Mouse (Mus musculus) kidney, adult 11 months (tissue): ENCODE results near the gene Tsc22d4.

Experiments used
- DNase-seq: peaks from one replicate; pipeline ENCODE4 v3.0.0; 2022

Tsc22d4 gene

GRCm38 (mm10) chr5:137770709-137771108 is 25.2 kb downstream of the Tsc22d4 start:
- peak; percentile 9 for DNase-seq

GRCm38 (mm10) chr5:137772755-137773154 is 27.2 kb downstream of the Tsc22d4 start:
- no peak for DNase-seq

DNA sequence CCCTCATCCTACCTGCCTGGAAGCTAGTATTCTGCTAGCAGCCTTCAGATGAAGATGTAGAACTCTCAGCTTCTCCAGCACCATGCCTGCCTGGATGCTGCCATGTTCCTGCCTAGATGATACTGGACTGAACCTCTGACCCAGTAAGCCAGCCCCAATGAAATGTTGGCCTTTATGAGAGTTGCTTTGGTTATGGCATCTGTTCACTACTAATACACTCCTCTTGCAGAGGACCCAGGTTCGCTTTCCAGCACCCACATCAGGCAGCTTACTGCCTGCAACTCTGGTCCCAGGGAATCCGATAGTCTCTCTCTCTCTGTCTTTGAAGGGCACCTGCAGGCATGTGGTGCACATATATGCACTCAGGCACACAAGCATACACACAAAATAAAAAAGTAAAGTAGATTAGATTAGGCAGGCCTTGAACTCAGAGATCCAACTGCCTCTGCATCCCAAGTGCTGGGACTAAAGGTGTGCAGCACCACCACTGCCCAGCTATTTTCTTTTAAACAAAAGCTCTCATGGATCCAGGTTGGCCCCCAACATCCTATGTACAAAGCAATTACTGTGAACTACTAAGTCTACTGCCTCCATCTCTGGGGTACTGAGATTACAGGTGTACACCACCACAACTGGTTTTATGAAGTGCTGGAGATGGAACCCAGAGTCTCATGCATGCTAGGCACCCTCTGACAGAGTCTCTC is 30.2 kb downstream of the Tsc22d4 start:
- no peak for DNase-seq

DNA sequence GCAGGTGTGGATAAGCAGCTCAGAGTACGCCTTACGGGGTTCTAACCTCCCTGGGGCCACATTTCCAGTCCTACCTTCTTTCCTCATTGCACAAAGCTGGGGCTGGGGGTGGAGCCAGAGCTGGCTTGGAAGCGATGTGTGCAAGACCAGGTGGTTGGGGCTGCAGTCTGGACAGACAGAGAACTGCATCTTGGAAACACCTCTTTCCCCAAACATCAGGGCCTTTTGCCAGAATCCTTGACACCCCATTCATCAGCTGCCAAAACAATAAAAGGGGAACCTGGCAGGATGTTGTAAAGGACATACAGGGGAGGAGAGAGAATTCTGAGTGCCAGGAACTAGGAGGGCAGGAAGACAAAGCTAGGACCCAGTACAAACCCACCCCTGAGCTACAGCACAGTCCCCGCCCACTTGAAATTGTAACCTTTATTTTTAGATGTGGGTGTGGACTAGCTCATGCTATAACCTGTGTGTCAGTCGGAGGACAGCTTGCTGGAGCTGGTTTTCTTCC is 30.9 kb downstream of the Tsc22d4 start:
- DNase-seq: peak; percentile 74

DNA sequence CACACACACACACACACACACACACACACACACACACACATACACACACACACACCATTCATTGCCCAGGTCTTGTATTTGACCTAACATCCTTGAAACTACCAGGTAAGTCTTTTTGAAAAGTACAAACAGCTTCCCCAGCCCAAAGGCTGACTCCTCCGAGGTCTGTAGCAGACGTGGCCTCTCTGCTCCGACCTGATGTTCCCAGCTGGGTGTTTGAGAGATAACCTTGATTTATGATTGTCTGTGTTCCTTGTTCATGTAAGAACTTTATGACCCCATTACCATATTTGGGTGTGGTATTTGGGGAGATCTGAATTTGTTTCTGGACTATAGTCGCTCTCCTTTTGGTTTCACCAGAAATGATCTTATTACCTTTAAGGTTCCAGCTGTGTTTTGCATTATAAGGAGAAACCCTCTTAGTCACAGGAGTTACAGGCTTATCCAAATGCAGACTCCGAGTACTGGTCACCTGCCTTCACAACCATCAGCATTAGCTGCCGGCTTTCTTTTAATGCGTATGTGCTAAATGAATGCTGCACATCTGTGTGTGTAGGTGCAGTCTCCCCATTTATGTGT is 31.8 kb downstream of the Tsc22d4 start:
- no peak for DNase-seq

- DNase-seq: peak; percentile 96
Measured at GRCm38 (mm10) chr5:137778635-137779034, 33.1 kb downstream of the Tsc22d4 start, which contains the start of gene Ppp1r35. TSS of gene Ppp1r35 (plus strand) at chr5:137778849.

- peak; percentile 37 for DNase-seq
Measured at GRCm38 (mm10) chr5:137779053-137779933, 33.8 kb downstream of the Tsc22d4 start.

GRCm38 (mm10) chr5:137781661-137782060 is 36.1 kb downstream of the Tsc22d4 start:
- no peak for DNase-seq

- peak; percentile 19 for DNase-seq
Measured at GRCm38 (mm10) chr5:137782776-137783522, 37.4 kb downstream of the Tsc22d4 start.

- DNase-seq: no peak
Measured at GRCm38 (mm10) chr5:137783901-137784540, 38.5 kb downstream of the Tsc22d4 start.

DNA sequence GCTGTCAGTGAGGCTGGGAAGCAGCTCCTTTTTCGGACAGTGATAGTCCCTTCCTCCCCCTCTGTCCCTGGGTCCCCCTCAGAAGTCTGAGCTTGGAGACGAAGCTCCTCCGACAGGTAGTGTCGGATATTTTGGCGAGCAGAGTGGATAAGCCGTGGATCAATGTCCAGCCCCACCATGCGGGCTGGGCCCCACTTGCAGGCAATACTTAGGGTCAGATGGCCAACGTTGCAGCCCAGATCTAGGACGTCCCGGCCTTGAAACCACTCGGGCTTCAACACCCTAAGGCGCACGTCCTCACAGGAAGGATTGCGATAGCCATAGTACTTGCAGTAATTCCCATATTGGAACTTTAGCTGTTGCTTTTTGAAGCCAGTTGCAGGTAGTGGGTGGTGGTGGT is 39.0 kb downstream of the Tsc22d4 start:
- peak; percentile 37 for DNase-seq

GRCm38 (mm10) chr5:137785164-137786031 is 39.9 kb downstream of the Tsc22d4 start:
- DNase-seq: peak; percentile 60

DNA sequence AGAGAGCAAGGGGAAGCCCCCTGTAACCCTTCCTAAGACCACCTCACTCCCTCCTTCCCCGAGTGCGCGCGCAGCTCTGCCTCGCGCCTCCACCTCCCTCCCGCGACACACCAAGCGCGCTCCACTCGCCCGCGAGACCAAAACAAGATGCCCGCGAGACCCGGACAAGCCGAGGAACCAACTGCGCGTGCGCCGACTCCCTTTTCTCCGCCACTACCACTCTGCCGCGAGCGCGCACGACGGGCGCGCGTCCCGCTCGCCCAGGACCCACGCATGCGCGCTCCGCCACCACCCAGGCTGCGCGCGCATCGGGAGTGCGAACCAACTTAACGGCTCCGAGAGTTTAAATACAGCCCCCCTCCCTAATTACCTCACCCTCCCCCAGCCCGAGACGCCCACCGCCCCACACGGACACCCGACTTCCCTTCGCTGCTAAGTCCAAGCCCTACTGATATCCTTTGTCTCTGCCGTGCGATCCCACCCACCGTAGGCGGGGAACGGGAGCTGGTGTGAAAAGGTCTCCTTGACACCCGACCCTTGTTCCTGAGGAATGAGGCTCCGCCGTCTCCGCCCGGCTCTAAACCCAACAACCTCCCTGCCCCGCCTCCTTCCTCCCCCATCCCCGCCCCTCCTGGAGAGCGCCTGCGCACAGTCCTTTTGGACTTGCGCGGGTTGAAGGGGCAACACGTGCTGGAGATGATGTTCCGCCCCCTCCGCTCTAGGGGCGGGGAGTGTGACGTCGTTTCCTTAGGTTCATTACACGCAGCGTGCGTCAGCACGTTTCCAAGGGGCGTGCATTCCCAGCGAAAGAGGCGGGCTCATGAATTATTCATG is 40.8 kb downstream of the Tsc22d4 start:
- DNase-seq: peak; percentile 99

DNA sequence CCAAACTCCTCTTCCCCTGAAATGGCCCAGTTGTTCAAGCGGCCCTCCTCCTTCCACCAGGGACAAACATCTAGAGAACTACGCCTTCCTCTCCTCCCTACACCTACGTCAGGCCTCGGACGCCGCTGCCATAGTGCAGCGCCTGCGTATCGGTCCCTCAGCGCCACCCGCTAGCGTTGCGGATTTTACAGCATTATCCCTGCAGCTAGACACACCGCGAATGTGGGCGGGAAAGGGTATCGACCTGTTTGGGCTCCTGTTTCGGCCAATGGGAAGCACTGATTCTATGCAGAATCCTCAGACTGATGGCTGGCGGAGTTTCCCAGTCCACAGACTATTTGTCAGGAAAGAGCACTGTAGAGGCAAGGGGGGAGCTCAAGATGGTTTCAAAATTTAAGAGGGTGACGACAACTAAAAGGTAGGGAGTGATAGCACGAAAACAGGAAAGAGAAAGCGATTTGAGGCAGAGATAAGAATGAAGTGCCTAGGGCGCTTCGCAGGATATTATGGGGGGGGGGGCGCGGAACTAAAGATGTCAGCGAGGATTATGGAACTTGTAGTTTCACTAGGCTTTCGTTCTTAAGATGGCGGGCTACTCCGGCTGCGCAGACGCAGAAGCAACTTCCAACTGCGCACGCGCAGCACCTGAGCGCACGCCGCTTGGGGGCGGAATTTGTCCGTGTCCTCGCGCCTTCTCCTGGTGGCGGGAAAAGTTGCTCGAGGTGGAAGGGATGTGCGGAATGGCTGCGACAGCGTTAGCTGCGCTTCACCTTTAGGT is 41.8 kb downstream of the Tsc22d4 start, which contains the start of the genes Mepce and Zcwpw1:
Mepce (minus strand) TSS at position 505 of the 778 bp plus-strand sequence.
Zcwpw1 (plus strand) TSS at position 648 of the 778 bp plus-strand sequence.
- peak; percentile 95 for DNase-seq

- DNase-seq: peak; percentile 56
Measured at GRCm38 (mm10) chr5:137788171-137788570, 42.6 kb downstream of the Tsc22d4 start.

DNA sequence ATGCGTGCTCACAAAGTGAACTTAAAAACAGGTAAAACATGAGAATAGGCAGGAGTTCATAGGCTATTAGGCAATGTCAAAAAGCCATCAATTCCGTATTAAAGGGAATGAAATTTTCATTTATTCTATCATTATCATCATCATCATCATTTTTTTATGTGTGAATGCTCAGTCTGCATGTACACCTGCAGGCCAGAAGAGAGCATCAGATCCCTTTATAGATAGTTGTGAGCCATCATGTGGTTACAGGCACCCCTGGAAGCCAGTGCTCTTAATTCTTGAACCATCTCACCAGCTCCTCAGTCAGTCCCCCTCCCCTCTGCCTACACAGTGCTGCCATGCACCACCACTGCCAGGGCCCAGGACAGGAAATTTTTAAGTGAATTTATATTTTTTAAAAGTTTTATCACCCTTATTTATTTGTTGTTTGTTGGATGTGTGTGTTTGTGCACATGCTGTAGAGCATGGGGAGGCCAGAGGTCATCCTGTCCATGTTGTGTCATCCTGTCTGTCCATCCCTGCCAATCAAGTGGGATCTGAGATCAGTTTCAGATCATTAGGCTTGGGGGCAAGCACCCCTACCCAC is 43.5 kb downstream of the Tsc22d4 start:
- DNase-seq: no peak

GRCm38 (mm10) chr5:137791553-137791952 is 46.0 kb downstream of the Tsc22d4 start:
- no peak for DNase-seq

DNA sequence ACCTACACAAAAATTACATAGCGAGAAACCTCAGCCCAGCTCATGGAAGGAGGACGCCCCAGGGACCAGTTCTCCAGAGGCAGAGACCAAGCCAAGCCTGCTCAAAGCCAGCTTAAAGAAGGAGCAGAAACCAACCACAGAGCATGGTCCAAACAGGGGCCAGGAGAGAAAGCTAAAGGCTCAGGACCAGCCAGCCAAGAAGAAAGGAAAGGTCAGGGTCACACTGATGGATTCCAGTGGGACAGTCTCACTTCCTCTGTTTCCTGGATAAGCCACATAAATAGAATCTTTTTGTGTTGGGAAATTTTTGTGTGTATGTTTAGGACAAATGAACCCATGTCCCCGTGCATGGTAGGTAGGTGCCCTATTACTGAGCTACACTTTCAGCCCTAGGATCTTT is 51.1 kb downstream of the Tsc22d4 start:
- no peak for DNase-seq

GRCm38 (mm10) chr5:137800917-137801316 is 55.4 kb downstream of the Tsc22d4 start:
- DNase-seq: no peak
